Mouse (Mus musculus): Measurements from ENCODE around the gene Naip5. TPM values are rescaled to one million over a fixed set of nuclear protein-coding genes. Genes with fewer than 3 reads are reported as not detected.
"Not testable (repeated sequence)": the region's sequence is repeated elsewhere in the genome, so short reads cannot be mapped to it uniquely, and the experiment has no call there.

Gene Naip5
- polyA plus RNA-seq, 1 experiment from 2014 or later, result 0.38 TPM

DNA sequence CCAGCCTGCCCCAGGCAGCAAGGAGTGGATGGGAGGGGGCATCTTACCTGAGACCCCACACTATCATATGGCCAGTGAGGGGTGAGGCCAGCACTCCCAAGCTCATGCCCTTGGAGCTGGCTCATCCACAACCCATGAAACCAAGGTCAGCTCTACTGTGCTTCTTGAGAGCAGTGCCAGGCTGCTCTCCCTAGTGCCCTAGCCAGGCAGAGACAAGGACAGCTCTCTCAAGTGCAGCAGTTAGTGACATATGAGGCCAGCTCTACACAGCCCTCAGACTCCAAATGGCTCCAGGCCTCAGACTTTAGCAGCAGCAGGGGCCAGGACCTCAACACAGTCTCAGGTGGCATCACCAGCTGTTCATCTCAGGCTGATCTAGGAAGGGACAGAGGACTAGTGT lies 2.4 kb downstream of the Naip5 start:
- no peaks in the 10 kb centered on the region for H3K9me3 ChIP-seq (replicated peaks; ENCODE audit: low read length)
- no peak; the same call in 1 of the 2 replicates for ATAC-seq (replicated peaks; ENCODE audit: low FRiP score, low read depth)
- no peak overlapping the region for H3K27ac ChIP-seq
- TF ChIP-seq CTCF (IDR thresholded peaks at IDR 0.05; ENCODE audit: low read depth), result no peak
- H3K4me2 ChIP-seq (ENCODE audit: low read length), result no peak overlapping the region
- no peak overlapping the region for H3K9ac ChIP-seq (ENCODE audit: low read depth, low read length)
- H3K36me3 ChIP-seq (ENCODE audit: insufficient read depth, low read length), result no peaks in the 10 kb centered on the region
- no peak overlapping the region for H3K4me3 ChIP-seq (replicated peaks; ENCODE audit: low read depth, low read length)
- no peaks in the 10 kb centered on the region for H3K4me1 ChIP-seq (replicated peaks; ENCODE audit: insufficient read depth, low read length)
- DNase-seq (ENCODE audit: low spot score), result peak; percentile 1
- no peaks in the 10 kb centered on the region for H3K27me3 ChIP-seq (ENCODE audit: insufficient read depth, low read length)

DNA sequence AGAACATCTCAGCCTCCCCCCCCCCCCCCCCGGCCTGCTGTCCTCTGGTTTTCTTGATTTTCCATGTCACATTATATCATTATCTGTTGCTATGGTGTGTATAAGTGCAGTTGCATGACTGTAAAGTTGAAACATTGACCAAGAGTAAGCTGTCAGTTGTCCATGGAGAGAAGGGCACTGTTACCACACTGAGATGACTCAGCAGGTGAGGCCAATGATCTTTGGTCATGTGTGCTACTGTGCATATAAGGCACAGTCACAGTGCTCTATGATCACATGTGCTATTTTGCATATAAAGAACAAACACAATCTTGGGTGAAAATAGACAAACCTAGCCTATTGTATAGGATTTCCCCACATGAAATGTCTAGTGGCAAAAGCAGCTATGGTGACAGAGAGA lies 32.4 kb downstream of the Naip5 start:
- ATAC-seq (replicated peaks; ENCODE audit: low FRiP score, low read depth); H3K4me1 ChIP-seq (replicated peaks; ENCODE audit: insufficient read depth, low read length); H3K9me3 ChIP-seq (replicated peaks; ENCODE audit: low read length); H3K27ac ChIP-seq; H3K27me3 ChIP-seq (ENCODE audit: insufficient read depth, low read length); H3K36me3 ChIP-seq (ENCODE audit: insufficient read depth, low read length); DNase-seq (ENCODE audit: low spot score); H3K4me2 ChIP-seq (ENCODE audit: low read length); H3K4me3 ChIP-seq (replicated peaks; ENCODE audit: low read depth, low read length); H3K9ac ChIP-seq (ENCODE audit: low read depth, low read length): not testable (repeated sequence)
- 83% methylated on average over 1 of the region's 1 CpGs for whole genome bisulfite sequencing

DNA sequence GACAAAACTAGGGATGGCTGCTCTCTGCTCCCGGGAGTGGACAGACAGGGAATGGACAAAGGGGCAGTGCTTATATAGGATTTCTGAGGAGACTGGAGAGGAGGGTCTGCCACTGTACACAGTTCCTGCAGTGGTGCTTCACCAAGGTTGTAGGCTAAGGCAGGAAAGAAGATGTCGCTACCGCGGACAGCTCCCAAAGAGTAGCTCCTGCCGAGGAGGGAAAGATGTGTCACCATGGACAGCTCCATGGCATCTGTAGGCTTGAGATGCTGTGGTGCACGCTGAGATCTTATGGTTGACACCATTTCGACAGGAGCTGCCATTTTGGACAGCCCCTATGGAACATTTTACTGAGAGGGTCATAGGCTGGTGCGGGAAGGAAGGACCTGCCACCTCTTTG lies 35.6 kb downstream of the Naip5 start:
- WGBS, result 23% methylated on average over 8 of the region's 8 CpGs
- H3K9ac ChIP-seq (ENCODE audit: low read depth, low read length), result no peak overlapping the region
- no peaks in the 10 kb centered on the region for H3K9me3 ChIP-seq (replicated peaks; ENCODE audit: low read length)
- H3K36me3 ChIP-seq (ENCODE audit: insufficient read depth, low read length), result no peaks in the 10 kb centered on the region
- no peaks in the 10 kb centered on the region for H3K27me3 ChIP-seq (ENCODE audit: insufficient read depth, low read length)
- DNase-seq (ENCODE audit: low spot score) (peak; percentile 86), ATAC-seq (replicated peaks; ENCODE audit: low FRiP score, low read depth) (no peak)
- H3K27ac ChIP-seq, result no peak overlapping the region
- no peak overlapping the region for H3K4me2 ChIP-seq (ENCODE audit: low read length)
- no peak for TF ChIP-seq CTCF (IDR thresholded peaks at IDR 0.05; ENCODE audit: low read depth)
- H3K4me1 ChIP-seq (replicated peaks; ENCODE audit: insufficient read depth, low read length), result no peaks in the 10 kb centered on the region
- H3K4me3 ChIP-seq (replicated peaks; ENCODE audit: low read depth, low read length), result no peak overlapping the region

DNA sequence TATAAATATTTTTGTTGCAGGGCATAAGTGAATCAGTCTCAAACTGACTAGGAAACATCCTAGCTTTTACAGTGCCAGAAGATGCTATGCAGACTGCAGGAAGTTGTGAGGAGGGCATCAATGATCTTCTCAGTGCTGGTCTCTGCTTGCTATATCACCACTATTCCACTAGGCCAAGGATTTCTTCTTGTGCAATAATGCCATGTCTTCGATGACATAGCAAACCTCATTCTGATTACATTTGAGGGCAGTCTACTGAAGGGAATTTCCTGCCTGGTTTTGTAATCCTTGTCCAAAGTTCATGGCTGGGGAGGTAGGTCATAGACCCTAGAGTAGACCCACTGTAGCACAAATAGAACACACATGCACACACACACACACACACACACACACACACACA lies 42.8 kb downstream of the Naip5 start:
- Histone ChIP-seq H3K4me3 (replicated peaks; ENCODE audit: low read depth, low read length) (no peak overlapping the region), H3K9ac (ENCODE audit: low read depth, low read length) (no peak overlapping the region), H3K4me2 (ENCODE audit: low read length) (no peak overlapping the region), H3K36me3 (ENCODE audit: insufficient read depth, low read length) (no peaks in the 10 kb centered on the region), H3K27me3 (ENCODE audit: insufficient read depth, low read length) (no peaks in the 10 kb centered on the region), H3K9me3 (replicated peaks; ENCODE audit: low read length) (no peaks in the 10 kb centered on the region), H3K4me1 (replicated peaks; ENCODE audit: insufficient read depth, low read length) (no peaks in the 10 kb centered on the region), H3K27ac (no peak overlapping the region)
- DNase-seq (ENCODE audit: low spot score) (no peak), ATAC-seq (replicated peaks; ENCODE audit: low FRiP score, low read depth) (no peak)
- WGBS, result 72% methylated on average over 1 of the region's 1 CpGs
- TF ChIP-seq CTCF (IDR thresholded peaks at IDR 0.05; ENCODE audit: low read depth), result no peak

DNA sequence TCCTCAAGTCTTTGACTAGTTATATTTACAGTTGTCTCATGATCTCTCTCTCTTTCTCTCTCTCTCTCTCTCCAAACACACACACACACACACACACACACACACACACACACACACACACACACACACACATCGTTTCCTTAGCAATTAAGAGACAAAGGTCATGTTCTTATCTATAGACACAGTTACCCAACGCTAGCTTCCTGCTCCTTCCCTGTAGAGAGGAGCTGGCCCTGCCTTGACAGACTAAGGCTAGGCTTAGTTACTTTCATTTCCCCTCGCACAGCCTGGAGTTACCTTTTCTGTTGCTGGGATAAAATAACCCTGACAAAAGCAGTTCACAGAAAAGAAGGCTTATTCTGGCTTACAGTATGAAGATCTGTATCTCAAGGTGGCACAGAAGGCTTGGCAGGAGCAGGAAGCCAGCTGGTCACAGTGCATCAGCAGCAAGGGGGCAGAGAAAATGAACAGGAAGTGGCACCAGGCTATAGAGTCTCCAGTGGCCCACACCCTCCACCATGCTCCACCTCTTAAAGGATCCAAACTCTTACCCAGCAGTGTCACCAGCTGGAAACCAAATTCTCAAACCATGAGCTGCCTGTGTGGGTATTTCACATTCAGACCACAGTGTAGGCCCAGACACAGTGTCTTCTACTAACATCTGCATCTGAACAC lies 44.3 kb downstream of the Naip5 start, which contains the start of gene Naip2:
Gene Naip2 (minus strand): TSS at position 434 of the 675 bp plus-strand sequence.
- WGBS, result 60% methylated on average over 3 of the region's 3 CpGs
- not testable (repeated sequence) for H3K4me1 ChIP-seq (replicated peaks; ENCODE audit: insufficient read depth, low read length); H3K27me3 ChIP-seq (ENCODE audit: insufficient read depth, low read length); H3K36me3 ChIP-seq (ENCODE audit: insufficient read depth, low read length); DNase-seq (ENCODE audit: low spot score); H3K9ac ChIP-seq (ENCODE audit: low read depth, low read length); ATAC-seq (replicated peaks; ENCODE audit: low FRiP score, low read depth); H3K27ac ChIP-seq; H3K4me2 ChIP-seq (ENCODE audit: low read length); H3K9me3 ChIP-seq (replicated peaks; ENCODE audit: low read length); H3K4me3 ChIP-seq (replicated peaks; ENCODE audit: low read depth, low read length)

DNA sequence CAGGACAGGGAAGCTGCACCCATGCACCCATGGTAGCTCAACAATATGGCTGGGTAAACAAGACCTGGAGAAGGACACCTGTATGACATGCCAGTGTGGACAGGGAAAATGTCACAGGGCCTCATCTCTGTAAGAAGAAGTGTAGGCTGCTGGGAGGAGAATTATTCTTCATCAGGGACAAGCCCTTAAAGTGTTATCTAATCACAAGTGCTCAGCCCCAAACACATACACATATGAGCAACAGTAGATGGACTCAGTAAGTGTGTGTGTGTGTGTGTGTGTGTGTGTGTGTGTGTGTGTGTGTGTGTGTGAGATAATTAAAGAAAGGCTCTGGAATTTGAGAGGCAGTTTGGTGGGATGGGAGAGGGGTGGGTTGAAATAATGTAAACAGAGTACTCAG lies 45.3 kb downstream of the Naip5 start:
- H3K36me3 ChIP-seq (ENCODE audit: insufficient read depth, low read length), result no peaks in the 10 kb centered on the region
- no peak overlapping the region for H3K9ac ChIP-seq (ENCODE audit: low read depth, low read length)
- TF ChIP-seq CTCF (IDR thresholded peaks at IDR 0.05; ENCODE audit: low read depth), result no peak
- H3K9me3 ChIP-seq (replicated peaks; ENCODE audit: low read length), result no peaks in the 10 kb centered on the region
- H3K27ac ChIP-seq, result no peak overlapping the region
- no peaks in the 10 kb centered on the region for H3K27me3 ChIP-seq (ENCODE audit: insufficient read depth, low read length)
- DNase-seq (ENCODE audit: low spot score), result no peak
- H3K4me1 ChIP-seq (replicated peaks; ENCODE audit: insufficient read depth, low read length), result no peaks in the 10 kb centered on the region; the same call in 1 of the 2 replicates
- ATAC-seq (replicated peaks; ENCODE audit: low FRiP score, low read depth), result no peak
- H3K4me3 ChIP-seq (replicated peaks; ENCODE audit: low read depth, low read length), result no peak overlapping the region
- no peak overlapping the region for H3K4me2 ChIP-seq (ENCODE audit: low read length)

DNA sequence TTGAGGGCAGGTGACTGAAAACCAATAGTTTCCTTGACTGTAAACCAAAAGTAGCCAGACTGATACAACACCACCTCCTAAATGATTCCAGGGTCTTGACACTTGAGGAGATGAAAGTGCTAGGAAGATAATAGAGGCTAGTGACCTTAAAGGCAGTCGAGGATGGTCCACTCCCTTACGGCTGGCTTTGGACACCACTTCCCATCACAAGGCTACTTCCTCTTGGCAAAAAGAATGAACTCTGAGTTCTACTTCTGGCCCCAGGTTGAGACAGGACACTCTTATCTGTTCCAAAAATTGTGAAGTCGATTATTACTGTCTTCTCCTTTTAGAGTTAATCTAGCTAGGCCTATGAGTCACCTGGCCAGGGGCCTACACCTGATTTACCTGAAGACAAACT lies 50.7 kb downstream of the Naip5 start:
- no peaks in the 10 kb centered on the region for H3K36me3 ChIP-seq (ENCODE audit: insufficient read depth, low read length)
- WGBS, result 66% methylated on average over 3 of the region's 3 CpGs
- ATAC-seq (replicated peaks; ENCODE audit: low FRiP score, low read depth), result no peak
- no peak for TF ChIP-seq CTCF (IDR thresholded peaks at IDR 0.05; ENCODE audit: low read depth)
- no peak overlapping the region for H3K9ac ChIP-seq (ENCODE audit: low read depth, low read length)
- H3K4me2 ChIP-seq (ENCODE audit: low read length), result no peak overlapping the region
- H3K9me3 ChIP-seq (replicated peaks; ENCODE audit: low read length), result no peaks in the 10 kb centered on the region
- H3K4me1 ChIP-seq (replicated peaks; ENCODE audit: insufficient read depth, low read length), result no peaks in the 10 kb centered on the region; the same call in 1 of the 2 replicates
- H3K4me3 ChIP-seq (replicated peaks; ENCODE audit: low read depth, low read length), result no peak overlapping the region
- no peak for DNase-seq (ENCODE audit: low spot score)
- H3K27ac ChIP-seq, result no peak overlapping the region
- H3K27me3 ChIP-seq (ENCODE audit: insufficient read depth, low read length), result no peaks in the 10 kb centered on the region

DNA sequence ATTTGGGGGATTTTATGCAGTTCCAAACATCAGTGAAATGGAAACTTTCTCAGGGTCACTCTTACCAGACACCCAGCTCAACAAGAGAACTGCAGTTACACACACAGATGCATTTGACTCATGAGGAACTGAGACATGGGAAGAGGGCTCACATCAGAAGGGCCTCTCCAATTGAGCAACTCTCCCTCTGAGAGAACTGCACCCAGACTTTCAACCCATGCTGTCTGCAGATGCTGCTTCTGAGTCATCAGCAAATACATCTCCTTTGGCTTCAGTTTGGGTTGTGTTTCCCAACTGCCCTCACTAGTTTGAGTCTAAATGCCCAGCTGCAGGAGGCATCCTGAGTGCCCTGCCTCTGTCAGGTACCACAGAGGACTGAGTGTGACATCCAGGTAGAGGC lies 63.0 kb downstream of the Naip5 start:
- not testable (repeated sequence) for H3K27ac ChIP-seq; H3K4me1 ChIP-seq (replicated peaks; ENCODE audit: insufficient read depth, low read length); ATAC-seq (replicated peaks; ENCODE audit: low FRiP score, low read depth); H3K4me3 ChIP-seq (replicated peaks; ENCODE audit: low read depth, low read length); H3K4me2 ChIP-seq (ENCODE audit: low read length); H3K27me3 ChIP-seq (ENCODE audit: insufficient read depth, low read length); H3K9me3 ChIP-seq (replicated peaks; ENCODE audit: low read length); H3K36me3 ChIP-seq (ENCODE audit: insufficient read depth, low read length); DNase-seq (ENCODE audit: low spot score); H3K9ac ChIP-seq (ENCODE audit: low read depth, low read length)

DNA sequence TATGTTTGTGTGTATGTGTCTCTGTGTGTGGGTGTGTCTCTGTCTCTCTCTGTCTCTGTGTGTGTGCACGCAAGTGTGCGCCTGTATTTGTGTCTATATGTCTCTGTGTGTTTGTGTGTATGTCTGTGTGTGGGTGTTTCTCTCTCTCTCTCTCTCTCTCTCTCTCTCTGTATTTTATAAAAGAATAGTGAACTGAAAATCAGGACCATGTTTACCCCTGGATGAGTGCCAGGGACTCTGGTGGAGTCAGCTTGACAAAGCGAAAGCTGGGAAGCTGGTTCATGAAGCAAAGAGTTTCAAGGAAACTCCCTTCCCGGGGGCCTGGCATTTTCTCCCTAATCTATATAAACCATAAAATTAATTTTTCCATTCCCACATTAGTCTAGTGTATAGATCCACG lies 71.8 kb downstream of the Naip5 start:
- WGBS, result 68% methylated on average over 3 of the region's 5 CpGs
- DNase-seq (ENCODE audit: low spot score); H3K27me3 ChIP-seq (ENCODE audit: insufficient read depth, low read length); H3K9me3 ChIP-seq (replicated peaks; ENCODE audit: low read length); ATAC-seq (replicated peaks; ENCODE audit: low FRiP score, low read depth); H3K9ac ChIP-seq (ENCODE audit: low read depth, low read length); H3K4me1 ChIP-seq (replicated peaks; ENCODE audit: insufficient read depth, low read length); H3K36me3 ChIP-seq (ENCODE audit: insufficient read depth, low read length); H3K27ac ChIP-seq; H3K4me2 ChIP-seq (ENCODE audit: low read length); H3K4me3 ChIP-seq (replicated peaks; ENCODE audit: low read depth, low read length): not testable (repeated sequence)
